Mouse (Mus musculus) liver, embryonic 16.5 days (tissue): ENCODE measurements around the gene Serpine1. TPM values are rescaled to one million over a fixed set of nuclear protein-coding genes. Genes with fewer than 3 reads are reported as not detected.

ENCODE experiments used
- ATAC-seq: fragments of 200-750 bp; cut with Nextera tagmentation; 2 replicates; pipeline ENCODE4 v1.8.0; 2017; ENCODE audit warnings: low read depth, mild to moderate bottlenecking, moderate number of reproducible peaks, moderate library complexity
- H3K27ac ChIP-seq: fragments of 300-500 bp; sonication (generic); 2 replicates; pipeline ENCODE4 v1.5.1; 2014; ENCODE audit warnings: mild to moderate bottlenecking, low read length
- H3K27me3 ChIP-seq: fragments of 300-500 bp; sonication (generic); 2 replicates; pipeline ENCODE4 v1.6.1; 2014; ENCODE audit warnings: low read depth, low read length, mixed read lengths; ENCODE audit not compliant: control insufficient read depth, insufficient read depth
- H3K36me3 ChIP-seq: fragments of 300-500 bp; sonication (generic); 2 replicates; pipeline ENCODE4 v1.6.1; 2014; ENCODE audit warnings: mild to moderate bottlenecking; ENCODE audit not compliant: control insufficient read depth, insufficient read depth
- H3K4me1 ChIP-seq: fragments of 300-500 bp; sonication (generic); 2 replicates; pipeline ENCODE4 v1.6.1; 2014; ENCODE audit warnings: low read depth, low read length, mixed read lengths; ENCODE audit not compliant: control insufficient read depth
- H3K4me2 ChIP-seq: fragments of 300-500 bp; sonication (generic); 2 replicates; pipeline ENCODE4 v1.6.1; 2014; ENCODE audit warnings: low read depth, low read length, mixed read lengths
- H3K4me3 ChIP-seq: fragments of 300-500 bp; sonication (generic); 2 replicates; pipeline ENCODE4 v1.5.1; 2014; ENCODE audit warnings: low read depth, mild to moderate bottlenecking, low read length
- H3K9ac ChIP-seq: fragments of 300-500 bp; sonication (generic); 2 replicates; pipeline ENCODE4 v1.6.1; 2014; ENCODE audit warnings: low read depth, low read length
- H3K9me3 ChIP-seq: fragments of 300-500 bp; sonication (generic); replicated peaks from 2 replicates; pipeline ENCODE4 v1.6.1; 2016; ENCODE audit warnings: low read length; ENCODE audit not compliant: control insufficient read depth
- WGBS: fragments of 180-500 bp; shearing (Covaris S2); extraction: QIAGEN DNeasy Blood & Tissue Kit; methylation state at CpG from one replicate; pipeline ENCODE4 v1.1.7; 2014; ENCODE audit not compliant: insufficient replicate concordance; 5-methylcytosine and 5-hydroxymethylcytosine counted together
- polyA plus RNA-seq: library from polyadenylated mRNA; unstranded; fragments of >200 nt; fragmentation: Nextera tagmentation; extraction: Ambion mirVana; gene quantifications from 2 replicates; pipeline ENCODE4 v1.2.1, GENCODE M21; 2015

The Serpine1 gene
- polyA plus RNA-seq, 1 experiment from 2014 or later = 0.34 TPM

DNA sequence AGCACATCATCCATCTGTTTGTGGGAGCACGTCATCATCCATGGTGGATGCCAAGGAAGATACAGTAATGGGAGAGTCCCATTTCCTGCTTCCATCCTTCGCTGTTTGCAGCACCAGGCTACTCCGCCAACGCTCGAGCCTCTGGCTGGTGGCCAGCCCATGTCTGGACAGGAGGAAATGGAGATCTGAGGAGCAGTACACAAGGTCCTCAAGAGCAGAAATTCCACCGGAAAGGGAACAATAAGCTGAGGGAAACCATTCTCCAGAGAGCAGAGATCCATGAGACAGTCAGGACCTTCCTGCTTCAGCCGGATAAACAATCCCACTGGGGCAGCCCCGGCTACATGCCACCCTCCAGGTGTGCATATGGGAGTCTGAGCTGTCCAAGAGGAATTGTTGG, 15.3 kb upstream of the Serpine1 start:
- Histone ChIP-seq H3K9me3 (no peaks in the 10 kb centered on the region), H3K27ac (no peak overlapping the region), H3K4me1 (peaks cover 13% of the 10 kb centered on the region), H3K27me3 (no peaks in the 10 kb centered on the region), H3K4me2 (no peak overlapping the region), H3K4me3 (no peak overlapping the region), H3K9ac (no peak overlapping the region), H3K36me3 (no peaks in the 10 kb centered on the region)
- ATAC-seq = no peak
- 77% methylated on average over 8 of the region's 8 CpGs for WGBS

DNA sequence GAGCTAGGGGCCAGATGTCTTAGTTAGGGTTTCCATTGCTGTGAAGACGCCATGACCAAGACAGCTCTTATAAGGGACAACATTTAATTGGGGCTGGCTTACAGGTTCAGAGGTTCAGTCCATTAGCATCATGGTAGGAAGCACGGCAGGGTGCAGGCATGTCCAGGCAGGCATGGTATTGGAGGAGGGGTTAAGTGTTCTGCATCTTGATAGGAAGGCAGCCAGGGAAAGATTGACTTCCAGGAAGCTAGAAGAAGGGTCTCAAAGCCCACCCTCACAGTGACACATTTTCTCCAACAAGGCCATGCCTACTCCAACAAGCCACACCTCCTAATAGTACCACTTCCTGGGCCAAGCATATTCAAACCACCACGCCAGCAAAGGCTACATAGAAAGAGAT, 13.7 kb upstream of the Serpine1 start:
- 72% methylated on average over 3 of the region's 3 CpGs for WGBS
- Histone ChIP-seq H3K27me3 (no peaks in the 10 kb centered on the region), H3K27ac (no peak overlapping the region; the same call in 1 of the 2 replicates), H3K9me3 (no peaks in the 10 kb centered on the region), H3K9ac (no peak overlapping the region), H3K36me3 (no peaks in the 10 kb centered on the region), H3K4me2 (no peak overlapping the region), H3K4me1 (peaks cover 13% of the 10 kb centered on the region), H3K4me3 (no peak overlapping the region)
- no peak for ATAC-seq

DNA sequence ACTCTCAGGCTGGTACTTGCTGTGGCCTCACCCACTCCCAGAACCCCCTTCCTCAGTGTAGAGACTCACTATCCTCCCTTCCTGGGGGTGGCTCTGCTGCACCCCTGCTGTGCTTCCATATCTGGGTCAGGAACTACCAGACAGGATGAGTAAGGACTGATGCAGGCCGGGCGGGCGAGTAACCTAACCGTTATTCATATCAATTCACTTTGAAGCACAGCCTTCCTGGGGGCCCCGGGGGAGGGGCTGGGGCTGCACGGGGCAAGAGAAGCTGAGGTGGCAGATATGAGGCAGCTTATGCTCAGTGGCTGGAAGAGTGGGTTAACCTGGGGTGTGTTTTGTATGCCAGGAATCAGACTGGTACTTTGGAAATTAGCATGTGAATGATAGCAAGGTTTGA, 13.0 kb upstream of the Serpine1 start:
- Histone ChIP-seq H3K27ac (peak overlapping the region; percentile 30; the same call in 1 of the 2 replicates), H3K4me2 (no peak overlapping the region), H3K4me3 (no peak overlapping the region), H3K36me3 (no peaks in the 10 kb centered on the region), H3K4me1 (peaks cover 13% of the 10 kb centered on the region), H3K9ac (no peak overlapping the region), H3K27me3 (no peaks in the 10 kb centered on the region), H3K9me3 (no peaks in the 10 kb centered on the region)
- WGBS = 24% methylated on average over 6 of the region's 6 CpGs
- peak; percentile 89 for ATAC-seq

DNA sequence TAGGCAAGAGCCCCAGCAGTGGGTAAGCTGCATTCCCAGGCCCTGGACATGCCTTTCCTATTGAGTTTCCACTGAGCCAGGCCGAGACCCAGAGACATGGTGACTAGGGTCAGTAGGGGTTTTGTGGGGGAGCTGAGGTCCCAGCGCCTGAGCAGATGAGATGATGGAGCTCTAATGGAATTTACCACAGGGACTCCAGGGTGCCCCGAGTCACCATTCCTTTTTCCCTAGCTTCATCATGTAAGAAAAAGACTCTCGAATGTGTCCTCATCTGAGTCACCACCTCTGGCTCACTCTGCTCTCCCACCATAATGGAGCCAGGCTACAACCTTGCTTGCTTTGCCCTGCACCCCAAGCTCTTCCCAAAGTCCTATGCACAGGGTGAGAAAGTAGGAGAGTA, 11.0 kb upstream of the Serpine1 start:
- Histone ChIP-seq H3K36me3 (no peaks in the 10 kb centered on the region), H3K27me3 (no peaks in the 10 kb centered on the region), H3K4me2 (no peak overlapping the region), H3K4me3 (no peak overlapping the region), H3K9ac (no peak overlapping the region), H3K9me3 (no peaks in the 10 kb centered on the region), H3K4me1 (peaks cover 13% of the 10 kb centered on the region), H3K27ac (no peak overlapping the region)
- 72% methylated on average over 4 of the region's 4 CpGs for WGBS
- ATAC-seq = no peak

DNA sequence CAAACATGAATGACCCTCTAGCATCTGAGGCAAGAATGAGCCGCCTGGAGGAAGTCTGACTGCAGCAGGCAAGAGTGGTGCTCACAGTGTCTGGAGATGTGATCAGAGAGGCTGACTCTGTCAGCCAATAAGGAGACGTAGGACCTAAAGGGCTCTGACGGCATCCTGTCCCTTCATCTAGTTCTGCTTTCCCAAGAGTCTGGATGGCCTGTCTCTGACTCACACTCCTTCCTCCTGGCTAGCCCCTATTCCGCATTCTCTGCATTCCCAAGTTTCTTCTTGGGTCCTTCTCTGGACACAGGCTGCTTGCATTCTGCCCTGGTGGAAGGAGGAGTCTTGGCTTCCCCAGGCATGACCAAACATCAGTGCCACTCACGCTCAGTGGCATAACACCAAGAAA, 7.8 kb upstream of the Serpine1 start:
- Histone ChIP-seq H3K27me3 (no peaks in the 10 kb centered on the region), H3K9ac (no peak overlapping the region), H3K4me2 (no peak overlapping the region), H3K4me1 (peaks cover 18% of the 10 kb centered on the region), H3K36me3 (no peaks in the 10 kb centered on the region), H3K27ac (no peak overlapping the region), H3K9me3 (no peaks in the 10 kb centered on the region), H3K4me3 (no peak overlapping the region)
- no peak for ATAC-seq
- WGBS = 42% methylated on average over 5 of the region's 5 CpGs

DNA sequence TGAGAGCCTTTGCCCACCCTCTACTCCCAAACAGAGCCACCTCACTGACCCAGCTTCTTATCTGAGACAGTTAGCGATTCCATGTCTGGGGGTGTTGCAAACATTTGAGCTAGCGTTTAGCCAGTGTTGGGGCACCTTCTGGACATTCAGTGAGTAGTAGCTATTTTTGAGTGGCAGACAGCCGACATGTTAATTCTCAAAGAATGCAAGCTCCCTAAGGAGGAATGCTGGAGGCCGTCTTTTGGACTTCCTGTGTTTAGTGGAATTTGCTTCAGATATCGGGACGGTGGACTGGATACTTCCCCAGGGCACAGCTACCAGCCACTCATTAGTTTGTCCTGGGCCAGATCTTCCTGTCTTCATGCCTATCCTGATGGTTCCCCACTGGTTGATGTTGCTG, 6.5 kb upstream of the Serpine1 start:
- WGBS = 53% methylated on average over 6 of the region's 6 CpGs
- Histone ChIP-seq H3K27me3 (no peaks in the 10 kb centered on the region), H3K9me3 (no peaks in the 10 kb centered on the region), H3K4me2 (no peak overlapping the region), H3K27ac (no peak overlapping the region), H3K36me3 (no peaks in the 10 kb centered on the region), H3K4me1 (peaks cover 13% of the 10 kb centered on the region), H3K4me3 (no peak overlapping the region), H3K9ac (no peak overlapping the region)
- no peak for ATAC-seq

DNA sequence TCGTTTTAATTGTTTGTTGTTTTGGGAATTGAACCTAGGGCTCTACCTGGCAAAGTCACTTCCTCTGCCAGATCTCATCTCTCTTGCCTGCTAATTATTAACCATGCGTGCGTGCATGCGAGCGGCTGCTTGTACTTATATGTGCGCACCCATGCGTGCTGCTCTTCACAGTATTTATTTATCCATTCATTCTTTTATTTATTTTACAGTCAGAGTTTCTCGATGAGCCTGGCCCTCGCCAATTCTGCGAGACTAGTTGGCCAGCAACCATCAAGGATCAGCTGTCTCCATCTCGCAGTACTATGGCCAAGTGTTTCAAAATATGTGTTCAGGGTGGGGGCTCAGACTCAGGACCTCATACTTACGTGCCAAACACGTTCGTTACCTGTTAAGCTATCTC, 6.0 kb upstream of the Serpine1 start:
- H3K4me2 ChIP-seq = no peak overlapping the region
- H3K36me3 ChIP-seq = no peaks in the 10 kb centered on the region
- no peak overlapping the region for H3K27ac ChIP-seq
- no peaks in the 10 kb centered on the region for H3K27me3 ChIP-seq
- no peaks in the 10 kb centered on the region for H3K9me3 ChIP-seq
- ATAC-seq = peak; percentile 14; the same call in 1 of the 2 replicates
- WGBS = 63% methylated on average over 14 of the region's 14 CpGs
- no peak overlapping the region for H3K9ac ChIP-seq
- no peak overlapping the region for H3K4me3 ChIP-seq
- peaks cover 13% of the 10 kb centered on the region for H3K4me1 ChIP-seq

DNA sequence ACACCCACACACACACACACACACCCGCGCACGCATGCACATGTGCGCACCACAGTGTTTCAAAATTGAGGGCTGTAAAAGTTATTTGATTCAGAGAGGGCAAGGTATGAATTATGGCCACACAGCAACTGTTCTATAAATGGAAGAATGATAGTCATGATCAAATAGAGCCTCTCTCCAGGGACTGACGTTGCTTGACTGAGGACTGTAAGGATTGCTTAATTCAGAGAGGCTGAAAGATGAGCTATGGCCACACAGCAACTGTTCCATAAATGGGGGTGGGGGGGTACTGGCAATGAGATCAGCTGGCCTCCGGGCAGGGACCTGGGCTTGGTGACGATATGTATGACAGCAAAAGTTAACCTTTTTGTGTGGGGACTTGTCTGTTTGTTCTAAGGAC, 5.1 kb upstream of the Serpine1 start:
- no peaks in the 10 kb centered on the region for H3K9me3 ChIP-seq
- H3K4me1 ChIP-seq = peaks cover 15% of the 10 kb centered on the region
- no peak overlapping the region for H3K4me3 ChIP-seq
- no peaks in the 10 kb centered on the region for H3K36me3 ChIP-seq
- H3K27ac ChIP-seq = no peak overlapping the region
- no peak overlapping the region for H3K4me2 ChIP-seq
- no peak overlapping the region for H3K9ac ChIP-seq
- WGBS = 77% methylated on average over 7 of the region's 7 CpGs
- no peaks in the 10 kb centered on the region for H3K27me3 ChIP-seq
- no peak for ATAC-seq

DNA sequence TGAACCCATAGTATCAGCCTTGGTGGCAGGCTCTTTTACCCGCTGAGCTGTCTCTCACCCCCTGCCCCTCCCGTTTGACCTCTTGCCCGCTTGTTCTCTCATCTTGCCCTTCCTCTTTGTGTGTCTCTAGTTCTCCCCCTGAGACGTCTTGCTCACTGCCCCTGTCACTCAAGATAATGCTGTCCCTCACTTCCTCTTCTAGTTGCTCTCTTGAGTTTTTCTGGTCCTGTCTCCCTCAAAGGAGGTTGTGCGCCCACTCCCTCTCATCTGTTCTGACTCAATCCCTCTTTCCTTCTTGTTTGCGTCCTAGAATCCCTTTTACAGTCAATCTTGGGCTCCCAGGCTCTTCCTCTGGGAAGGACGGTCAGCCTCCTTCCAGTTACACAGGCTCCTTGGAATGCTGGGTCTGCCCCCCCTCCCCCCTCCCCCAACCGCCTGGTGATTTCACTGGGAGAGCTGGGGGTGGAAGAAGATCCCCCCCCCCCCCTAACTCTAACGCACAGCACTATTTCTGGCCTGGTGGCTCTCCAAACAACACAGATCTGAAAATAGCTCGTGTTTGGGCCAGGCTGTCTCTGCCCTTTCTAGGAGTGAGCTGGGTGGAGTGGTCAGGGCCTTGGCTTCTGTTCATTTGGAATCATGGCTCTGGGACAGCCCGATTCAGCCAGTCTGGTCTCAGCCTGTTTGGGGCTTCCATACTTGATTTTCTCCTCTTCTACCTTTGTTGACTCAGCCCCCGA, 4.3 kb upstream of the Serpine1 start:
- Histone ChIP-seq H3K36me3 (no peaks in the 10 kb centered on the region), H3K9me3 (no peaks in the 10 kb centered on the region), H3K4me3 (no peak overlapping the region), H3K4me2 (no peak overlapping the region), H3K27me3 (no peaks in the 10 kb centered on the region; the same call in 1 of the 2 replicates), H3K9ac (no peak overlapping the region), H3K27ac (no peak overlapping the region), H3K4me1 (peaks cover 20% of the 10 kb centered on the region)
- WGBS = 26% methylated on average over 12 of the region's 12 CpGs
- ATAC-seq = no peak
